ENCODE assay signal across 8 mouse cellular contexts in genomic region chr9:41157020-41157871, GRCm38 (mm10). TPM values are rescaled to one million over a fixed set of nuclear protein-coding genes. Genes with fewer than 3 reads are reported as not detected.
A peak's percentile ranks its signal among the peaks of the same experiment; 100 is the strongest.
DNase-seq lines count a peak whose midpoint lies in the region; ATAC-seq and TF ChIP-seq lines count a peak whose summit lies in the region.

No protein-coding gene starts in this region.

- TF ChIP-seq RAD21 in MEL (IDR thresholded peaks at IDR 0.05; ENCODE audit: low read depth, low read length): no peak

- H3K79me2 ChIP-seq in MEL (ENCODE audit: control insufficient read depth, insufficient read depth, low read length, poor library complexity): peaks cover 11% of the 10 kb centered on the region

- peak; percentile 85 for DNase-seq in MEL (ENCODE audit: low read depth, low spot score)
- DNase-seq in cerebellum, adult 9-10 months: peak; percentile 93
- peak; percentile 68 for DNase-seq in forelimb bud, embryonic 11.5 days (ENCODE audit: low read depth, low spot score)
- DNase-seq in layer of hippocampus, adult 9-11 months: peak; percentile 85
- peak; percentile 62 for DNase-seq in ovary, postnatal 14 days (ENCODE audit: low spot score)
- DNase-seq in thymus, postnatal 10 days (ENCODE audit: low spot score in 2 of 2): peak; percentile 13 to 18

- H3K9ac ChIP-seq in MEL (ENCODE audit: control insufficient read depth, low read depth, low read length, poor library complexity, severe bottlenecking): peak overlapping the region; percentile 87
- H3K9ac ChIP-seq in lung, embryonic 16.5 days (ENCODE audit: low read length): peak overlapping the region; percentile 77

- H3K27ac ChIP-seq in MEL (ENCODE audit: control insufficient read depth, low read depth, low read length): peak overlapping the region; percentile 54
- peak overlapping the region; percentile 75 for H3K27ac ChIP-seq in lung, embryonic 16.5 days (ENCODE audit: low read length)

- no peak for TF ChIP-seq EP300 in MEL (IDR thresholded peaks at IDR 0.05; ENCODE audit: low read depth in 1 of 2, low read length in 2 of 2)

- no peak for TF ChIP-seq CTCF in MEL (IDR thresholded peaks at IDR 0.05 in 2 of 3, conservative IDR thresholded peaks at IDR 0.05 in 1 of 3; ENCODE audit: control insufficient read depth in 1 of 3, insufficient read depth in 1 of 3, low read depth in 2 of 3, low read length in 3 of 3, poor library complexity in 1 of 3, severe bottlenecking in 1 of 3)

- peak overlapping the region; percentile 90 to 100 for H3K4me3 ChIP-seq in MEL (ENCODE audit: control insufficient read depth in 1 of 2, insufficient read depth in 1 of 2, low read depth in 2 of 2, low read length in 2 of 2)
- H3K4me3 ChIP-seq in lung, embryonic 16.5 days (ENCODE audit: low read length): peak overlapping the region; percentile 82

- peaks cover 10 to 31% of the 10 kb centered on the region in 2 experiments for H3K4me1 ChIP-seq in MEL (ENCODE audit: control insufficient read depth in 1 of 2, insufficient read depth in 2 of 2, low read length in 2 of 2)
- H3K4me1 ChIP-seq in lung, embryonic 16.5 days (replicated peaks; ENCODE audit: control insufficient read depth, insufficient read depth, low read length): peaks cover 16% of the 10 kb centered on the region; the same call in 1 of the 2 replicates

- peak; percentile 52 to 71; a peak in 2 of 4 replicates for TF ChIP-seq POLR2A in MEL (IDR thresholded peaks at IDR 0.05; ENCODE audit: control insufficient read depth in 1 of 2, insufficient read depth in 1 of 2, low read depth in 1 of 2, low read length in 2 of 2, poor library complexity in 1 of 2)

- H3K4me2 ChIP-seq in lung, embryonic 16.5 days (ENCODE audit: low read depth, low read length): peak overlapping the region; percentile 92

- peaks cover 0 to 12% of the 10 kb centered on the region in 2 experiments; a peak in 2 of 4 replicates for H3K36me3 ChIP-seq in MEL (ENCODE audit: control insufficient read depth in 1 of 2, insufficient read depth in 2 of 2, low read length in 2 of 2)
- H3K36me3 ChIP-seq in lung, embryonic 16.5 days (ENCODE audit: control insufficient read depth, insufficient read depth, low read length): no peaks in the 10 kb centered on the region

- H3K27me3 ChIP-seq in MEL (ENCODE audit: control insufficient read depth in 1 of 2, insufficient read depth in 2 of 2, low read length in 2 of 2): no peaks in the 10 kb centered on the region
- peaks cover 5% of the 10 kb centered on the region; the same call in 1 of the 2 replicates for H3K27me3 ChIP-seq in lung, embryonic 16.5 days (ENCODE audit: control insufficient read depth, insufficient read depth, low read depth, low read length)

- under 1% methylated on average over 82 of the region's 82 CpGs for WGBS in lung, embryonic 16.5 days

- peak; percentile 23 to 54; a peak in 3 of 4 replicates for ATAC-seq in hematopoietic stem cell, adult 5-6 weeks (replicated peaks in 1 of 2; ENCODE audit: insufficient read depth in 1 of 2, low FRiP score in 2 of 2, low TSS enrichment in 1 of 2, low read depth in 1 of 2, poor library complexity in 2 of 2, severe bottlenecking in 2 of 2)
- peak; percentile 91 for ATAC-seq in lung, embryonic 16.5 days (ENCODE audit: low read depth)

- H3K9me3 ChIP-seq in MEL (replicated peaks; ENCODE audit: insufficient read depth, low read length): no peaks in the 10 kb centered on the region
- H3K9me3 ChIP-seq in lung, embryonic 16.5 days (ENCODE audit: control insufficient read depth, low read length): no peaks in the 10 kb centered on the region

TF ChIP-seq in MEL, 35 proteins besides CTCF, POLR2A, EP300 and RAD21:
- no peak for TF ChIP-seq E2F4 (IDR thresholded peaks at IDR 0.05; ENCODE audit: borderline replicate concordance, low read depth, low read length)
- 0 out of 2 replicates have a peak, but pooled peaks have one; percentile 32 for TF ChIP-seq UBTF (IDR thresholded peaks at IDR 0.05; ENCODE audit: borderline replicate concordance, insufficient read depth, low read depth, low read length)
- TF ChIP-seq TBP (IDR thresholded peaks at IDR 0.05; ENCODE audit: low read depth, low read length): 0 out of 2 replicates have a peak, but pooled peaks have one; percentile 42
- 0 out of 2 replicates have a peak, but pooled peaks have one; percentile 23 for TF ChIP-seq NRF1 (IDR thresholded peaks at IDR 0.05; ENCODE audit: insufficient read depth, low read depth, low read length, poor library complexity, severe bottlenecking)
- TF ChIP-seq MAZ (IDR thresholded peaks at IDR 0.05; ENCODE audit: low read depth, low read length): 0 out of 2 replicates have a peak, but pooled peaks have one; percentile 66
- TF ChIP-seq HCFC1 (IDR thresholded peaks at IDR 0.05; ENCODE audit: low read depth, low read length): peak; percentile 62; the same call in 1 of the 2 replicates
- TF ChIP-seq SIN3A (IDR thresholded peaks at IDR 0.05; ENCODE audit: low read length): peak; percentile 59; the same call in 1 of the 2 replicates
- TF ChIP-seq ZC3H11A (IDR thresholded peaks at IDR 0.05; ENCODE audit: low read depth, low read length): no peak
- TF ChIP-seq ELF1 (IDR thresholded peaks at IDR 0.05; ENCODE audit: low read depth, low read length): peak; percentile 56
- TF ChIP-seq CHD2 (IDR thresholded peaks at IDR 0.05; ENCODE audit: low read length): no peak
- TF ChIP-seq NELFE (IDR thresholded peaks at IDR 0.05; ENCODE audit: low read depth, low read length): peak; percentile 61
TF ChIP-seq in MEL: peak in this region for 8.

RNA-seq across cellular contexts. Expression of gene Ubash3b, which starts 4.3 kb away (rescaled TPM):
- 5.4 and 6.8 TPM in 2 replicates for total RNA-seq in MEL (2012; rRNA removed)
- polyA plus RNA-seq in MEL (2012; ENCODE audit: insufficient read depth in 1 of 2, insufficient read length in 2 of 2, low read depth in 1 of 2, low replicate concordance in 2 of 2, missing spikeins in 1 of 2): 10 to 100 TPM in 1 of 2 experiments, not detected in 1; 11.3 TPM
- total RNA-seq in hematopoietic stem cell, adult 5-6 weeks (2017): 9.6 and 13.3 TPM in 2 replicates
- polyA plus RNA-seq in lung, embryonic 16.5 days (2015; fragmentation: Nextera tagmentation; extraction: Ambion mirVana): 4.9 and 5.2 TPM in 2 replicates

Comparison
In these comparisons a context has a peak if more than half of its experiments do, and no peak if none do; other contexts are left out.
1. Peak in every context shown above with its lines: DNase-seq, ATAC-seq, H3K4me3 ChIP-seq and H3K27ac ChIP-seq.
2. DNase-seq: peak in every context shown above with its lines; median percentile 93 in cerebellum, adult 9-10 months; 85 in MEL; 85 in layer of hippocampus, adult 9-11 months; 68 in forelimb bud, embryonic 11.5 days; 62 in ovary, postnatal 14 days; 16 in thymus, postnatal 10 days.